Mouse (Mus musculus): ENCODE measurements around the gene Gm20458. TPM values are rescaled to one million over a fixed set of nuclear protein-coding genes. Genes with fewer than 3 reads are reported as not detected.

Gene Gm20458
- polyA plus RNA-seq, 1 experiment from 2014 or later, result 13.5 TPM

- Histone ChIP-seq H3K27me3 (peaks cover 17% of the 10 kb centered on the region), H3K4me3 (no peak overlapping the region), H3K9me3 (replicated peaks) (no peaks in the 10 kb centered on the region), H3K27ac (peak overlapping the region; percentile 50), H3K4me2 (no peak overlapping the region), H3K36me3 (no peaks in the 10 kb centered on the region), H3K9ac (no peak overlapping the region), H3K4me1 (replicated peaks) (peaks cover 9% of the 10 kb centered on the region)
- 34% methylated on average over 11 of the region's 11 CpGs for WGBS
- no peak for ATAC-seq (replicated peaks; ENCODE audit: insufficient number of reproducible peaks, insufficient read depth, low FRiP score, low read depth)
Measured at GRCm38 (mm10) chr2:164518266-164519170, 57.8 kb downstream of the Gm20458 start.

GRCm38 (mm10) chr2:164519171-164519526, 58.4 kb downstream of the Gm20458 start:
- no peaks in the 10 kb centered on the region for H3K36me3 ChIP-seq
- 64% methylated on average over 6 of the region's 6 CpGs for WGBS
- no peak overlapping the region for H3K4me3 ChIP-seq
- peaks cover 9% of the 10 kb centered on the region for H3K4me1 ChIP-seq (replicated peaks)
- no peak overlapping the region for H3K9ac ChIP-seq
- no peaks in the 10 kb centered on the region for H3K9me3 ChIP-seq (replicated peaks)
- peaks cover 17% of the 10 kb centered on the region for H3K27me3 ChIP-seq
- H3K27ac ChIP-seq, result peak overlapping the region; percentile 50; the same call in 1 of the 2 replicates
- ATAC-seq (replicated peaks; ENCODE audit: insufficient number of reproducible peaks, insufficient read depth, low FRiP score, low read depth), result no peak
- H3K4me2 ChIP-seq, result no peak overlapping the region

- H3K27ac ChIP-seq, result no peak overlapping the region
- no peaks in the 10 kb centered on the region for H3K9me3 ChIP-seq (replicated peaks)
- H3K36me3 ChIP-seq, result no peaks in the 10 kb centered on the region
- no peak overlapping the region for H3K9ac ChIP-seq
- peaks cover 9% of the 10 kb centered on the region for H3K4me1 ChIP-seq (replicated peaks)
- no peak for ATAC-seq (replicated peaks; ENCODE audit: insufficient number of reproducible peaks, insufficient read depth, low FRiP score, low read depth)
- no peak overlapping the region for H3K4me2 ChIP-seq
- WGBS, result 11% methylated on average over 3 of the region's 3 CpGs
- peaks cover 17% of the 10 kb centered on the region for H3K27me3 ChIP-seq
- H3K4me3 ChIP-seq, result no peak overlapping the region
Measured at GRCm38 (mm10) chr2:164520782-164521181, 60.0 kb downstream of the Gm20458 start.

- no peak overlapping the region for H3K27ac ChIP-seq
- no peaks in the 10 kb centered on the region for H3K36me3 ChIP-seq
- H3K4me2 ChIP-seq, result 0 out of 2 replicates have a peak overlapping the region, but pooled peaks have one; percentile 12
- no peak overlapping the region for H3K9ac ChIP-seq
- H3K4me3 ChIP-seq, result no peak overlapping the region
- 14% methylated on average over 11 of the region's 11 CpGs for WGBS
- peaks cover 9% of the 10 kb centered on the region for H3K4me1 ChIP-seq (replicated peaks)
- peaks cover 17% of the 10 kb centered on the region for H3K27me3 ChIP-seq
- ATAC-seq (replicated peaks; ENCODE audit: insufficient number of reproducible peaks, insufficient read depth, low FRiP score, low read depth), result no peak
- H3K9me3 ChIP-seq (replicated peaks), result no peaks in the 10 kb centered on the region
Measured at GRCm38 (mm10) chr2:164521841-164522240, 61.1 kb downstream of the Gm20458 start.

GRCm38 (mm10) chr2:164522280-164522679, 61.5 kb downstream of the Gm20458 start:
- peaks cover 17% of the 10 kb centered on the region for H3K27me3 ChIP-seq
- no peaks in the 10 kb centered on the region for H3K9me3 ChIP-seq (replicated peaks)
- H3K9ac ChIP-seq, result no peak overlapping the region
- peaks cover 9% of the 10 kb centered on the region for H3K4me1 ChIP-seq (replicated peaks)
- 0 out of 2 replicates have a peak overlapping the region, but pooled peaks have one; percentile 12 for H3K4me2 ChIP-seq
- H3K27ac ChIP-seq, result no peak overlapping the region
- 25% methylated on average over 8 of the region's 8 CpGs for WGBS
- ATAC-seq (replicated peaks; ENCODE audit: insufficient number of reproducible peaks, insufficient read depth, low FRiP score, low read depth), result no peak
- H3K36me3 ChIP-seq, result no peaks in the 10 kb centered on the region
- H3K4me3 ChIP-seq, result no peak overlapping the region

GRCm38 (mm10) chr2:164523301-164523773, 62.6 kb downstream of the Gm20458 start:
- 75% methylated on average over 10 of the region's 10 CpGs for WGBS
- peaks cover 7% of the 10 kb centered on the region for H3K4me1 ChIP-seq (replicated peaks)
- no peak for ATAC-seq (replicated peaks; ENCODE audit: insufficient number of reproducible peaks, insufficient read depth, low FRiP score, low read depth)

GRCm38 (mm10) chr2:164528557-164528956, 67.8 kb downstream of the Gm20458 start:
- no peak overlapping the region for H3K9ac ChIP-seq
- H3K9me3 ChIP-seq (replicated peaks), result no peaks in the 10 kb centered on the region
- no peaks in the 10 kb centered on the region for H3K4me1 ChIP-seq (replicated peaks)
- H3K27me3 ChIP-seq, result no peaks in the 10 kb centered on the region
- no peak overlapping the region for H3K27ac ChIP-seq
- ATAC-seq (replicated peaks; ENCODE audit: insufficient number of reproducible peaks, insufficient read depth, low FRiP score, low read depth), result no peak
- no peak overlapping the region for H3K4me3 ChIP-seq
- H3K36me3 ChIP-seq, result no peaks in the 10 kb centered on the region
- WGBS, result 75% methylated on average over 5 of the region's 5 CpGs
- H3K4me2 ChIP-seq, result no peak overlapping the region

More at GRCm38 (mm10) chr2:164523301-164523773, 62.6 kb downstream of the Gm20458 start:
- H3K9ac ChIP-seq, result no peak overlapping the region
- H3K9me3 ChIP-seq (replicated peaks), result no peaks in the 10 kb centered on the region
- H3K36me3 ChIP-seq, result no peaks in the 10 kb centered on the region
- 0 out of 2 replicates have a peak overlapping the region, but pooled peaks have one; percentile 1 for H3K4me3 ChIP-seq
- no peak overlapping the region for H3K27ac ChIP-seq
- H3K4me2 ChIP-seq, result no peak overlapping the region
- peaks cover 17% of the 10 kb centered on the region for H3K27me3 ChIP-seq

GRCm38 (mm10) chr2:164531169-164531568, 70.4 kb downstream of the Gm20458 start:
- Histone ChIP-seq H3K4me3 (no peak overlapping the region), H3K4me2 (no peak overlapping the region), H3K9ac (no peak overlapping the region), H3K27ac (no peak overlapping the region), H3K27me3 (no peaks in the 10 kb centered on the region), H3K4me1 (replicated peaks) (no peaks in the 10 kb centered on the region), H3K9me3 (replicated peaks) (no peaks in the 10 kb centered on the region), H3K36me3 (no peaks in the 10 kb centered on the region)
- WGBS, result 2% methylated on average over 3 of the region's 3 CpGs
- ATAC-seq (replicated peaks; ENCODE audit: insufficient number of reproducible peaks, insufficient read depth, low FRiP score, low read depth), result no peak

GRCm38 (mm10) chr2:164534315-164534714, 73.5 kb downstream of the Gm20458 start:
- Histone ChIP-seq H3K4me3 (no peak overlapping the region), H3K4me2 (no peak overlapping the region), H3K9ac (no peak overlapping the region), H3K4me1 (replicated peaks) (no peaks in the 10 kb centered on the region), H3K27ac (no peak overlapping the region), H3K27me3 (no peaks in the 10 kb centered on the region), H3K36me3 (no peaks in the 10 kb centered on the region), H3K9me3 (replicated peaks) (no peaks in the 10 kb centered on the region)
- ATAC-seq (replicated peaks; ENCODE audit: insufficient number of reproducible peaks, insufficient read depth, low FRiP score, low read depth), result no peak; the same call in 1 of the 2 replicates
- 66% methylated on average over 10 of the region's 10 CpGs for WGBS

- no peak overlapping the region for H3K9ac ChIP-seq
- H3K4me1 ChIP-seq (replicated peaks), result no peaks in the 10 kb centered on the region
- H3K4me3 ChIP-seq, result no peak overlapping the region
- H3K27ac ChIP-seq, result no peak overlapping the region
- peaks cover 5% of the 10 kb centered on the region; the same call in 1 of the 2 replicates for H3K27me3 ChIP-seq
- 60% methylated on average over 4 of the region's 4 CpGs for WGBS
- ATAC-seq (replicated peaks; ENCODE audit: insufficient number of reproducible peaks, insufficient read depth, low FRiP score, low read depth), result no peak
- H3K4me2 ChIP-seq, result no peak overlapping the region
- H3K36me3 ChIP-seq, result no peaks in the 10 kb centered on the region
- no peaks in the 10 kb centered on the region for H3K9me3 ChIP-seq (replicated peaks)
Measured at GRCm38 (mm10) chr2:164537003-164537402, 76.2 kb downstream of the Gm20458 start.

Data from heart, embryonic 15.5 days (tissue).